In the genomic region with DNA sequence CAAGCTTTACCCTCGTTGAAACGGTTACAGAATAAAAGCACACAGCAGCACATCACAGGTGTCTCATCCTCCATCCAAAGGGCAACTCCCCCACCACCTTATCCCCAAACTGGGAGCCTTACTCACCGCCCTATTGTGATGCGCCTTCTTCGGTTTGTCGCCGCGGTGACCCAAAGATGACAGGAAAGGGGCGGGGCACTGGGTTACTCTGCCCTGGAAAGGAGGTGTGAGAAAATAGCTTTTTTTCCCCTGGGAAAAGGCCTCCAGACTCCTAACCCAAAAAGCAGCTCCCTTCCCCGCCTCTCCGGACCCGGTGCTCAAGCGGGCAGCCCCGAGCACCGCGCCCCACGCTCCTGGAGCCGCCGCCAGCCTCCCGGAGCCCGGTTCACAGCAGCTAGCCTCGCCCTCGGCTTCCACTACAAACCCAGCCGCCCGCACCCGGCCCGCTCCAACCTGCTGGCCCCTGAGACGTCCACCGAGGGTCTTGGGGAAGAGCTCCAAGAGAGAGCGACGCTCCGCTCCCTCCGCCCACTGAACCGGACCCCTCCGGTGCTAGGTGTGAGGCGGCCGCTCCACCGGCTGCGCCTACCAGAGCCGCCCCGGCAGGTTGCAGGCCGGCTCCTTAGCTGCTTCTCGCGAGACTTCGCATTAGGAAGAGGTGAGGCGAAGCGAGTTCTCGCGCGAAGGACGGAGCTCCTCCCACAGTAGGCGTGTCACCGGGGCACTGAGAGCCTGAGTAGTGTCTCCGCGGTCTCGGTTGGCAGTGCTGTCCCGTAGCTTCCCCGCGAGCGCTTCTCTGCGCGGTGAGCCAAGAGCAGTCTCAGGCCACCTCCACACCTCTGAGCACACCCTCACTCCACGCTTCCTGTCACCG, we compare ENCODE assay signal across 8 mouse cellular contexts. TPM values are rescaled to one million over a fixed set of nuclear protein-coding genes. Genes with fewer than 3 reads are reported as not detected.
DNase-seq lines count a peak whose midpoint lies in the region; ATAC-seq lines count a peak whose summit lies in the region.

A gene (minus strand): TSS at position 647 of the 874 bp plus-strand sequence.

- ATAC-seq in CD4-positive, CD25-positive, alpha-beta regulatory T cell, adult 4 months: peak; percentile 94
- peak; percentile 98 for ATAC-seq in heart, embryonic 14.5 days (ENCODE audit: insufficient number of reproducible peaks, insufficient read depth, low FRiP score, low read depth)
- ATAC-seq in liver, embryonic 13.5 days (ENCODE audit: low read depth): peak; percentile 97
- peak; percentile 99 for ATAC-seq in stomach, embryonic 16.5 days (ENCODE audit: insufficient read depth, low FRiP score)

- under 1% methylated on average over 61 of the region's 64 CpGs for WGBS in heart, embryonic 14.5 days
- under 1% methylated on average over 64 of the region's 64 CpGs for WGBS in liver, embryonic 13.5 days (ENCODE audit: insufficient replicate concordance)
- WGBS in stomach, embryonic 16.5 days: under 1% methylated on average over 64 of the region's 64 CpGs

- H3K4me3 ChIP-seq in heart, embryonic 14.5 days (ENCODE audit: control insufficient read depth in 1 of 2, insufficient read depth in 1 of 2, low read depth in 1 of 2, low read length in 2 of 2): peak within 1 kb of the TSS; percentile 77 to 79
- H3K4me3 ChIP-seq in liver, embryonic 13.5 days (replicated peaks): peak within 1 kb of the TSS; percentile 90
- peak within 1 kb of the TSS; percentile 77 for H3K4me3 ChIP-seq in stomach, embryonic 16.5 days (replicated peaks; ENCODE audit: low read length)

- peak within 1 kb of the TSS; percentile 82 for H3K9ac ChIP-seq in heart, embryonic 14.5 days (ENCODE audit: low read length)
- H3K9ac ChIP-seq in liver, embryonic 13.5 days: peak within 1 kb of the TSS; percentile 90
- peak within 1 kb of the TSS; percentile 86 for H3K9ac ChIP-seq in stomach, embryonic 16.5 days (ENCODE audit: low read length)

- no peaks in the 10 kb centered on the region for H3K27me3 ChIP-seq in heart, embryonic 14.5 days (ENCODE audit: control insufficient read depth, insufficient read depth, low read length)
- no peaks in the 10 kb centered on the region for H3K27me3 ChIP-seq in liver, embryonic 13.5 days
- no peaks in the 10 kb centered on the region for H3K27me3 ChIP-seq in stomach, embryonic 16.5 days (ENCODE audit: control insufficient read depth, insufficient read depth, low read length)

- peak; percentile 96 for DNase-seq in c-Kit-negative CD71-positive TER-119-positive erythroid progenitor cells, embryonic 14.5 days (ENCODE audit: low read depth, low spot score)
- peak; percentile 96 for DNase-seq in fibroblast of lung, adult 2 months (ENCODE audit: low read depth)
- DNase-seq in kidney, postnatal 14 days: peak; percentile 99
- DNase-seq in liver, embryonic 13.5 days: peak; percentile 97
- DNase-seq in neural tube, embryonic 10.5 days (ENCODE audit: extremely low spot score, low spot score): peak; percentile 95

- peaks cover 6% of the 10 kb centered on the region; the same call in 1 of the 2 replicates for H3K36me3 ChIP-seq in heart, embryonic 14.5 days (ENCODE audit: control insufficient read depth, insufficient read depth, low read length)
- H3K36me3 ChIP-seq in liver, embryonic 13.5 days: no peaks in the 10 kb centered on the region
- no peaks in the 10 kb centered on the region for H3K36me3 ChIP-seq in stomach, embryonic 16.5 days (ENCODE audit: control insufficient read depth, insufficient read depth, low read length)

- H3K27ac ChIP-seq in heart, embryonic 14.5 days (replicated peaks in 1 of 2; ENCODE audit: control insufficient read depth in 1 of 2, insufficient read depth in 1 of 2, low read depth in 2 of 2, low read length in 2 of 2): peak within 1 kb of the TSS; percentile 67 to 89
- H3K27ac ChIP-seq in liver, embryonic 13.5 days: peak within 1 kb of the TSS; percentile 82
- peak within 1 kb of the TSS; percentile 83 for H3K27ac ChIP-seq in stomach, embryonic 16.5 days (ENCODE audit: low read length)

- peak within 1 kb of the TSS; percentile 88 for H3K4me2 ChIP-seq in heart, embryonic 14.5 days (ENCODE audit: low read length)
- H3K4me2 ChIP-seq in liver, embryonic 13.5 days: peak within 1 kb of the TSS; percentile 84
- peak within 1 kb of the TSS; percentile 77 for H3K4me2 ChIP-seq in stomach, embryonic 16.5 days (ENCODE audit: low read depth, low read length)

- no peaks in the 10 kb centered on the region for H3K9me3 ChIP-seq in heart, embryonic 14.5 days (ENCODE audit: control insufficient read depth, low read length)
- H3K9me3 ChIP-seq in liver, embryonic 13.5 days (replicated peaks): no peaks in the 10 kb centered on the region
- H3K9me3 ChIP-seq in stomach, embryonic 16.5 days (replicated peaks; ENCODE audit: control insufficient read depth, low read length): no peaks in the 10 kb centered on the region

- peaks cover 2 to 8% of the 10 kb centered on the region in 2 experiments; a peak in 1 of 4 replicates for H3K4me1 ChIP-seq in heart, embryonic 14.5 days (ENCODE audit: control insufficient read depth in 2 of 2, insufficient read depth in 2 of 2, low read length in 2 of 2)
- H3K4me1 ChIP-seq in liver, embryonic 13.5 days (replicated peaks): peaks cover 24% of the 10 kb centered on the region
- peaks cover 6% of the 10 kb centered on the region; the same call in 1 of the 2 replicates for H3K4me1 ChIP-seq in stomach, embryonic 16.5 days (ENCODE audit: control insufficient read depth, insufficient read depth, low read length)

RNA-seq across cellular contexts. Expression of the gene that starts here (rescaled TPM):
- 10 to 100 TPM in 1 of 2 experiments, 1 to 10 TPM in 1; 10.0 to 10.3 TPM for polyA plus RNA-seq in CD4-positive, CD25-positive, alpha-beta regulatory T cell, adult 4 months (2017; shearing (Covaris generic))
- polyA plus RNA-seq in heart, embryonic 14.5 days (2014; fragmentation: Nextera tagmentation; extraction: Ambion mirVana): 24.6 and 25.5 TPM in 2 replicates
- polyA plus RNA-seq in liver, embryonic 13.5 days (2015; fragmentation: Nextera tagmentation; extraction: Ambion mirVana): 8.8 and 10.2 TPM in 2 replicates
- 21.6 and 23.4 TPM in 2 replicates for polyA plus RNA-seq in stomach, embryonic 16.5 days (2015; fragmentation: Nextera tagmentation; extraction: Ambion mirVana)

Comparison
In these comparisons a context has a peak if more than half of its experiments do, and no peak if none do; other contexts are left out.
1. Peak in every context shown above with its lines: DNase-seq, ATAC-seq, H3K4me3 ChIP-seq and H3K27ac ChIP-seq.